Mouse (Mus musculus) limb, embryonic 11.5 days (tissue): Measurements from ENCODE around the gene Gm13539. TPM values are rescaled to one million over a fixed set of nuclear protein-coding genes. Genes with fewer than 3 reads are reported as not detected.

Experiments
- polyA plus RNA-seq: library from polyadenylated mRNA; unstranded; fragments of >200 nt; fragmentation: Nextera tagmentation; extraction: Ambion mirVana; gene quantifications from 2 replicates; pipeline ENCODE4 v1.2.1, GENCODE M21; 2014

Gm13539 gene
- polyA plus RNA-seq, 1 experiment from 2014 or later = 0.37 TPM

Other genes with a start within 250 kb of the Gm13539 start
- 40.0 and 40.6 TPM in 2 replicates for gene Traf2, start 235.3 kb upstream of the Gm13539 start, polyA plus RNA-seq
- 324 and 330 TPM in 2 replicates for gene Edf1, start 224.4 kb upstream of the Gm13539 start, polyA plus RNA-seq
- 3.1 and 7.0 TPM in 2 replicates for gene Mamdc4, start 207.4 kb upstream of the Gm13539 start, polyA plus RNA-seq
- gene Phpt1, start 207.0 kb upstream of the Gm13539 start, polyA plus RNA-seq = 161 and 162 TPM in 2 replicates
- 0.04 TPM in 1 of 2 replicates, not detected in the other for gene Ajm1, start 200.5 kb upstream of the Gm13539 start, polyA plus RNA-seq
- gene Rabl6, start 173.7 kb upstream of the Gm13539 start, polyA plus RNA-seq = 59.3 and 65.6 TPM in 2 replicates
- gene Ccdc183, start 164.6 kb upstream of the Gm13539 start, polyA plus RNA-seq = 0.15 and 0.16 TPM in 2 replicates
- 18.7 and 20.7 TPM in 2 replicates for gene Tmem141, start 160.3 kb upstream of the Gm13539 start, polyA plus RNA-seq
- gene Fcna, start 154.2 kb upstream of the Gm13539 start, polyA plus RNA-seq = 0.35 and 0.54 TPM in 2 replicates
- gene Lcn8, start 129.1 kb upstream of the Gm13539 start, polyA plus RNA-seq = not detected in 2 replicates
- not detected in 2 replicates for gene Lcn5, start 124.3 kb upstream of the Gm13539 start, polyA plus RNA-seq
- not detected in 2 replicates for gene Lcn6, start 105.5 kb upstream of the Gm13539 start, polyA plus RNA-seq
- not detected in 2 replicates for gene Lcn10, start 99.5 kb upstream of the Gm13539 start, polyA plus RNA-seq
- not detected in 2 replicates for gene Obp2a, start 82.2 kb upstream of the Gm13539 start, polyA plus RNA-seq
- 73.9 and 79.2 TPM in 2 replicates for gene Bmyc, start 75.5 kb upstream of the Gm13539 start, polyA plus RNA-seq
- not detected in 2 replicates for gene Obp2b, start 45.2 kb upstream of the Gm13539 start, polyA plus RNA-seq
- not detected in 2 replicates for gene Lcn3, start 16.7 kb upstream of the Gm13539 start, polyA plus RNA-seq
- gene Lcn11, start 5.2 kb upstream of the Gm13539 start, polyA plus RNA-seq = not detected in 2 replicates
- gene Glt6d1, start 33.6 kb downstream of the Gm13539 start, polyA plus RNA-seq = not detected in 2 replicates
- gene Lcn9, start 40.9 kb downstream of the Gm13539 start, polyA plus RNA-seq = not detected in 2 replicates
- not detected in 2 replicates for gene Sohlh1, start 65.0 kb downstream of the Gm13539 start, polyA plus RNA-seq
- 0.13 and 0.24 TPM in 2 replicates for gene Kcnt1, start 81.5 kb downstream of the Gm13539 start, polyA plus RNA-seq
- 29.5 and 36.8 TPM in 2 replicates for gene Camsap1, start 201.0 kb downstream of the Gm13539 start, polyA plus RNA-seq
- 98.7 and 110 TPM in 2 replicates for gene Ubac1, start 239.5 kb downstream of the Gm13539 start, polyA plus RNA-seq